Mouse (Mus musculus): ENCODE results near the gene Cela3b.
A peak's percentile ranks its signal among the peaks of the same experiment; 100 is the strongest.

DNA sequence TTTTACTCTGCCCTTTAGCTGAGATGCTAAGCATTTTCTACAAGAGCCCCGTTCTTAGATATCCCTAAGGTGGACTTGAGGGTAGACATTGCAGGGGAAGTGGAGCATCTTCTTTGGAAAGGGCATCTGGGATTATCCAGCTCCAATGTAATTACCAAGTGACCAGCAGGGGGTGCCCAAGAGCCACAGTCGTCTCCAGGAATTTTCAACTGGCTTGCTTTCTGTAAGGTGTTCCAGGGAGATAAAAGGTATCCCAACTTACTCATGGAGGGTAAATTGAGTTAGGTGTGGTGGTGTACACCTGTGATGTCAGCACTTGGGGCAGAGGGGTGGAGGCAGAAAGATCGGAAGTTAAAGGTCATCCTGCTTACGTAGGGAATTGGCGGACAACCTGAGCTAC lies 13.3 kb upstream of the Cela3b start:
- TF ChIP-seq TCF12 (IDR thresholded peaks at IDR 0.05; ENCODE audit: low read depth, low read length): no peak
- no peak for TF ChIP-seq MAX (IDR thresholded peaks at IDR 0.05; ENCODE audit: low read length)
- TF ChIP-seq POLR2A (IDR thresholded peaks at IDR 0.05; ENCODE audit: low read depth, low read length): no peak
- peak; percentile 89 to 92 for TF ChIP-seq CTCF (conservative IDR thresholded peaks at IDR 0.05 in 1 of 2, IDR thresholded peaks at IDR 0.05 in 1 of 2; ENCODE audit: low read depth in 2 of 2, low read length in 2 of 2)
- no peak for TF ChIP-seq CHD2 (IDR thresholded peaks at IDR 0.05; ENCODE audit: low read length)
- no peak for TF ChIP-seq RCOR1 (conservative IDR thresholded peaks at IDR 0.05; ENCODE audit: low read depth, low read length)
- no peak for TF ChIP-seq USF1 (IDR thresholded peaks at IDR 0.05; ENCODE audit: low read depth, low read length)
